8 mouse cellular contexts compared by ENCODE assay signal in genomic region chr11:97988530-97989096, GRCm38 (mm10). TPM values are rescaled to one million over a fixed set of nuclear protein-coding genes. Genes with fewer than 3 reads are reported as not detected.
DNase-seq lines count a peak whose midpoint lies in the region; ATAC-seq and TF ChIP-seq lines count a peak whose summit lies in the region.

No protein-coding gene starts in this region.

- peak; percentile 84 for ATAC-seq in embryonic facial prominence, embryonic 15.5 days (ENCODE audit: insufficient number of reproducible peaks, low FRiP score, low TSS enrichment, low read depth)
- peak; percentile 87 for ATAC-seq in limb, embryonic 14.5 days (ENCODE audit: low FRiP score, low read depth)
- peak; percentile 86 for ATAC-seq in midbrain, embryonic 16.5 days

- peak; percentile 84 to 92 for DNase-seq in heart, adult 9 months (ENCODE audit: low spot score in 2 of 2)
- peak; percentile 96 for DNase-seq in kidney, adult 9 months
- DNase-seq in limb, embryonic 14.5 days (ENCODE audit: low spot score), result peak; percentile 94
- DNase-seq in spleen, adult 2 months (ENCODE audit: low read depth in 1 of 2, low spot score in 2 of 2), result peak; percentile 79 to 83

- H3ac ChIP-seq in C2C12 (ENCODE audit: control insufficient read depth, insufficient read length, low read depth), result peak overlapping the region; percentile 68

- TF ChIP-seq POLR2A in bone marrow macrophage, adult 2 months (IDR thresholded peaks at IDR 0.05; ENCODE audit: borderline replicate concordance, low read depth, low read length), result no peak
- TF ChIP-seq POLR2A in limb, embryonic 14.5 days (IDR thresholded peaks at IDR 0.05; ENCODE audit: borderline replicate concordance, extremely low read depth, insufficient read depth, insufficient read length), result no peak
- TF ChIP-seq POLR2A in spleen, adult 2 months (IDR thresholded peaks at IDR 0.05; ENCODE audit: low read depth, low read length), result no peak

- peak overlapping the region; percentile 69 for H3K4me3 ChIP-seq in C2C12 (ENCODE audit: insufficient read depth, poor library complexity, severe bottlenecking)
- peak overlapping the region; percentile 83 for H3K4me3 ChIP-seq in bone marrow macrophage, adult 2 months (ENCODE audit: insufficient read depth, low read length)
- peak overlapping the region; percentile 94 for H3K4me3 ChIP-seq in embryonic facial prominence, embryonic 15.5 days (replicated peaks)
- peak overlapping the region; percentile 86 for H3K4me3 ChIP-seq in limb, embryonic 14.5 days (replicated peaks; ENCODE audit: low read length)
- H3K4me3 ChIP-seq in midbrain, embryonic 16.5 days (ENCODE audit: low read depth, low read length), result peak overlapping the region; percentile 81
- H3K4me3 ChIP-seq in spleen, adult 2 months (ENCODE audit: extremely low read depth, insufficient read depth, insufficient read length), result peak overlapping the region; percentile 78

- no peaks in the 10 kb centered on the region for H3K79me2 ChIP-seq in C2C12 (ENCODE audit: control insufficient read depth, insufficient read depth)

- no peaks in the 10 kb centered on the region for H3K9me3 ChIP-seq in embryonic facial prominence, embryonic 15.5 days (replicated peaks)
- no peaks in the 10 kb centered on the region for H3K9me3 ChIP-seq in limb, embryonic 14.5 days (ENCODE audit: control insufficient read depth, low read length)
- no peaks in the 10 kb centered on the region for H3K9me3 ChIP-seq in midbrain, embryonic 16.5 days (replicated peaks; ENCODE audit: control insufficient read depth, low read length, poor library complexity, severe bottlenecking)

- TF ChIP-seq CTCF in C2C12 (IDR thresholded peaks at IDR 0.05; ENCODE audit: control insufficient read depth, insufficient read depth, insufficient read length), result no peak
- TF ChIP-seq CTCF in bone marrow macrophage, adult 2 months (IDR thresholded peaks at IDR 0.05; ENCODE audit: low read depth, low read length), result no peak
- no peak for TF ChIP-seq CTCF in spleen, adult 2 months (IDR thresholded peaks at IDR 0.05; ENCODE audit: extremely low read depth, insufficient read depth, insufficient read length, insufficient replicate concordance)

- no peaks in the 10 kb centered on the region for H3K79me3 ChIP-seq in C2C12 (ENCODE audit: low read depth)

- peak overlapping the region; percentile 91 for H3K4me2 ChIP-seq in embryonic facial prominence, embryonic 15.5 days (replicated peaks)
- H3K4me2 ChIP-seq in limb, embryonic 14.5 days (replicated peaks; ENCODE audit: low read depth, low read length, severe bottlenecking), result peak overlapping the region; percentile 57
- H3K4me2 ChIP-seq in midbrain, embryonic 16.5 days (ENCODE audit: low read length), result peak overlapping the region; percentile 58

- no peaks in the 10 kb centered on the region for H3K27me3 ChIP-seq in C2C12 (ENCODE audit: control insufficient read depth, insufficient read depth, insufficient read length)
- peaks cover 27% of the 10 kb centered on the region for H3K27me3 ChIP-seq in embryonic facial prominence, embryonic 15.5 days
- H3K27me3 ChIP-seq in limb, embryonic 14.5 days (ENCODE audit: control insufficient read depth, insufficient read depth, low read length), result peaks cover 26% of the 10 kb centered on the region
- peaks cover 10% of the 10 kb centered on the region for H3K27me3 ChIP-seq in midbrain, embryonic 16.5 days (ENCODE audit: control insufficient read depth, insufficient read depth, low read depth, low read length)
- H3K27me3 ChIP-seq in spleen, adult 2 months (ENCODE audit: control insufficient read depth, insufficient read depth, low read length), result peaks cover 6% of the 10 kb centered on the region; the same call in 1 of the 2 replicates

- under 1% methylated on average over 26 of the region's 26 CpGs for WGBS in embryonic facial prominence, embryonic 15.5 days
- WGBS in limb, embryonic 14.5 days, result under 1% methylated on average over 26 of the region's 26 CpGs
- WGBS in midbrain, embryonic 16.5 days, result under 1% methylated on average over 26 of the region's 26 CpGs
- under 1% methylated on average over 26 of the region's 26 CpGs for WGBS in spleen, adult 2 months

- H3K27ac ChIP-seq in bone marrow macrophage, adult 2 months (ENCODE audit: insufficient read depth, low read depth, low read length), result peak overlapping the region; percentile 82
- H3K27ac ChIP-seq in embryonic facial prominence, embryonic 15.5 days (replicated peaks), result peak overlapping the region; percentile 95
- H3K27ac ChIP-seq in limb, embryonic 14.5 days (replicated peaks; ENCODE audit: low read depth, low read length), result peak overlapping the region; percentile 59
- H3K27ac ChIP-seq in midbrain, embryonic 16.5 days (ENCODE audit: low read length), result peak overlapping the region; percentile 91
- peak overlapping the region; percentile 89 for H3K27ac ChIP-seq in spleen, adult 2 months (ENCODE audit: insufficient read depth, low read length)

- H3K4me1 ChIP-seq in bone marrow macrophage, adult 2 months (ENCODE audit: control insufficient read depth, insufficient read depth, low read length), result peaks cover 40% of the 10 kb centered on the region
- peaks cover 31% of the 10 kb centered on the region for H3K4me1 ChIP-seq in embryonic facial prominence, embryonic 15.5 days
- 0 out of 2 replicates have a peak, but pooled peaks cover 4% of the 10 kb centered on the region for H3K4me1 ChIP-seq in limb, embryonic 14.5 days (ENCODE audit: control insufficient read depth, insufficient read depth, low read length)
- H3K4me1 ChIP-seq in midbrain, embryonic 16.5 days (ENCODE audit: control insufficient read depth, insufficient read depth, low read length), result peaks cover 18% of the 10 kb centered on the region
- peaks cover 4% of the 10 kb centered on the region; the same call in 1 of the 2 replicates for H3K4me1 ChIP-seq in spleen, adult 2 months (ENCODE audit: control insufficient read depth, insufficient read depth, insufficient read length)

- H3K9ac ChIP-seq in embryonic facial prominence, embryonic 15.5 days, result peak overlapping the region; percentile 59
- H3K9ac ChIP-seq in limb, embryonic 14.5 days (ENCODE audit: low read depth, low read length, severe bottlenecking), result peak overlapping the region; percentile 55
- peak overlapping the region; percentile 75 for H3K9ac ChIP-seq in midbrain, embryonic 16.5 days (ENCODE audit: low read depth, low read length)

- H3K36me3 ChIP-seq in C2C12 (ENCODE audit: control insufficient read depth, insufficient read depth), result no peaks in the 10 kb centered on the region
- no peaks in the 10 kb centered on the region for H3K36me3 ChIP-seq in embryonic facial prominence, embryonic 15.5 days
- H3K36me3 ChIP-seq in limb, embryonic 14.5 days (ENCODE audit: control insufficient read depth, insufficient read depth, low read length), result no peaks in the 10 kb centered on the region
- H3K36me3 ChIP-seq in midbrain, embryonic 16.5 days (ENCODE audit: control insufficient read depth, insufficient read depth, low read length), result no peaks in the 10 kb centered on the region
- peaks cover 6% of the 10 kb centered on the region for H3K36me3 ChIP-seq in spleen, adult 2 months (ENCODE audit: control insufficient read depth, insufficient read depth, low read length)

TF ChIP-seq in C2C12, 6 proteins besides CTCF, POLR2A, EP300 and RAD21 (continues in another document):
- no peak for TF ChIP-seq MYOG (IDR thresholded peaks at IDR 0.05; ENCODE audit: control insufficient read depth, extremely low read depth, insufficient read length)
- no peak for TF ChIP-seq MAX (IDR thresholded peaks at IDR 0.05)
- TF ChIP-seq FOSL1 (IDR thresholded peaks at IDR 0.05; ENCODE audit: insufficient read depth, low read length, poor library complexity, severe bottlenecking), result no peak
- no peak for TF ChIP-seq MYOD1 (IDR thresholded peaks at IDR 0.05; ENCODE audit: control insufficient read depth, insufficient read length, low read depth)

RNA-seq across cellular contexts. Expression of gene Plxdc1, which starts 2.4 kb away (rescaled TPM):
- 0.25 TPM for polyA plus RNA-seq in C2C12 (2012; fragmentation: generic; extraction: Trizol)
- polyA plus RNA-seq in bone marrow macrophage, adult 2 months (2012; ENCODE audit: insufficient read depth, insufficient read length, missing spikeins), result 25.5 and 30.4 TPM in 2 replicates
- 2.3 TPM in 2 replicates for polyA plus RNA-seq in embryonic facial prominence, embryonic 15.5 days (2015; fragmentation: Nextera tagmentation; extraction: Ambion mirVana)
- polyA plus RNA-seq in limb, embryonic 14.5 days (2012; rRNA removed), result 1.0 and 1.1 TPM in 2 replicates
- 1.1 and 1.7 TPM in 2 replicates for polyA plus RNA-seq in limb, embryonic 14.5 days (2014; fragmentation: Nextera tagmentation; extraction: Ambion mirVana)
- 2.7 and 3.1 TPM in 2 replicates for polyA plus RNA-seq in midbrain, embryonic 16.5 days (2015; fragmentation: Nextera tagmentation; extraction: Ambion mirVana)
- 9.0 and 9.7 TPM in 2 replicates for polyA plus RNA-seq in spleen, adult 2 months (2012; rRNA removed)

RNA-seq across cellular contexts. Expression of gene Arl5c, which starts 7.4 kb away (rescaled TPM):
- polyA plus RNA-seq in C2C12 (2012; fragmentation: generic; extraction: Trizol), result 0.54 TPM
- 128 and 134 TPM in 2 replicates for polyA plus RNA-seq in bone marrow macrophage, adult 2 months (2012; ENCODE audit: insufficient read depth, insufficient read length, missing spikeins)
- 13.0 and 14.7 TPM in 2 replicates for polyA plus RNA-seq in embryonic facial prominence, embryonic 15.5 days (2015; fragmentation: Nextera tagmentation; extraction: Ambion mirVana)
- polyA plus RNA-seq in limb, embryonic 14.5 days (2012; rRNA removed), result 2.4 and 2.7 TPM in 2 replicates
- polyA plus RNA-seq in limb, embryonic 14.5 days (2014; fragmentation: Nextera tagmentation; extraction: Ambion mirVana), result 6.1 and 7.4 TPM in 2 replicates
- polyA plus RNA-seq in midbrain, embryonic 16.5 days (2015; fragmentation: Nextera tagmentation; extraction: Ambion mirVana), result 6.3 and 8.4 TPM in 2 replicates
- polyA plus RNA-seq in spleen, adult 2 months (2012; rRNA removed), result 24.6 and 28.9 TPM in 2 replicates

RNA-seq across cellular contexts. Expression of gene Cacnb1, which starts 34.2 kb away (rescaled TPM):
- polyA plus RNA-seq in C2C12 (2012; fragmentation: generic; extraction: Trizol), result 6.1 TPM
- polyA plus RNA-seq in bone marrow macrophage, adult 2 months (2012; ENCODE audit: insufficient read depth, insufficient read length, missing spikeins), result 9.6 and 9.7 TPM in 2 replicates
- 21.3 and 22.0 TPM in 2 replicates for polyA plus RNA-seq in embryonic facial prominence, embryonic 15.5 days (2015; fragmentation: Nextera tagmentation; extraction: Ambion mirVana)
- polyA plus RNA-seq in limb, embryonic 14.5 days (2012; rRNA removed), result 51.4 and 54.1 TPM in 2 replicates
- polyA plus RNA-seq in limb, embryonic 14.5 days (2014; fragmentation: Nextera tagmentation; extraction: Ambion mirVana), result 20.9 and 21.5 TPM in 2 replicates
- polyA plus RNA-seq in midbrain, embryonic 16.5 days (2015; fragmentation: Nextera tagmentation; extraction: Ambion mirVana), result 73.2 and 77.6 TPM in 2 replicates
- polyA plus RNA-seq in spleen, adult 2 months (2012; rRNA removed), result 8.5 and 8.9 TPM in 2 replicates

RNA-seq across cellular contexts. Expression of gene Rpl19, which starts 37.9 kb away (rescaled TPM):
- 3,682 TPM for polyA plus RNA-seq in C2C12 (2012; fragmentation: generic; extraction: Trizol)
- polyA plus RNA-seq in bone marrow macrophage, adult 2 months (2012; ENCODE audit: insufficient read depth, insufficient read length, missing spikeins), result 1,270 and 1,466 TPM in 2 replicates
- polyA plus RNA-seq in embryonic facial prominence, embryonic 15.5 days (2015; fragmentation: Nextera tagmentation; extraction: Ambion mirVana), result 1,021 and 1,069 TPM in 2 replicates
- polyA plus RNA-seq in limb, embryonic 14.5 days (2012; rRNA removed), result 1,201 and 1,869 TPM in 2 replicates
- 1,151 and 1,199 TPM in 2 replicates for polyA plus RNA-seq in limb, embryonic 14.5 days (2014; fragmentation: Nextera tagmentation; extraction: Ambion mirVana)
- 583 and 598 TPM in 2 replicates for polyA plus RNA-seq in midbrain, embryonic 16.5 days (2015; fragmentation: Nextera tagmentation; extraction: Ambion mirVana)
- polyA plus RNA-seq in spleen, adult 2 months (2012; rRNA removed), result 555 and 724 TPM in 2 replicates

Comparison
In these comparisons a context has a peak if more than half of its experiments do, and no peak if none do; other contexts are left out.
1. Peak in every context shown above with its lines: DNase-seq, ATAC-seq, H3K4me3 ChIP-seq and H3K27ac ChIP-seq.